Mouse (Mus musculus) lung, postnatal 25 days (tissue): ENCODE measurements around the gene Prkca.

ENCODE experiments used
- DNase-seq: peaks from one replicate; pipeline ENCODE4 v3.0.0; 2022; ENCODE audit warnings: low spot score

Gene Prkca

GRCm38 (mm10) chr11:108261751-108262160, 82.0 kb downstream of the Prkca start:
- no peak for DNase-seq

GRCm38 (mm10) chr11:108260775-108261517, 82.8 kb downstream of the Prkca start:
- DNase-seq, result no peak

GRCm38 (mm10) chr11:108259391-108259790, 84.3 kb downstream of the Prkca start:
- no peak for DNase-seq

GRCm38 (mm10) chr11:108258811-108259266, 84.9 kb downstream of the Prkca start:
- peak; percentile 51 for DNase-seq

GRCm38 (mm10) chr11:108257921-108258320, 85.8 kb downstream of the Prkca start:
- DNase-seq, result no peak

GRCm38 (mm10) chr11:108254681-108255080, 89.0 kb downstream of the Prkca start:
- no peak for DNase-seq

- DNase-seq, result no peak
These were observed 91.6 kb downstream of the Prkca start for GRCm38 (mm10) chr11:108251924-108252775.

- peak; percentile 67 for DNase-seq
These were observed 92.7 kb downstream of the Prkca start for GRCm38 (mm10) chr11:108250829-108251637.

- no peak for DNase-seq
These were observed 93.5 kb downstream of the Prkca start for GRCm38 (mm10) chr11:108250146-108250635.

GRCm38 (mm10) chr11:108249487-108249886, 94.2 kb downstream of the Prkca start:
- DNase-seq, result no peak

GRCm38 (mm10) chr11:108249047-108249403, 94.7 kb downstream of the Prkca start:
- DNase-seq, result no peak

GRCm38 (mm10) chr11:108248218-108249046, 95.3 kb downstream of the Prkca start:
- no peak for DNase-seq

- no peak for DNase-seq
These were observed 96.4 kb downstream of the Prkca start for GRCm38 (mm10) chr11:108247121-108247863.

GRCm38 (mm10) chr11:108246267-108246702, 97.4 kb downstream of the Prkca start:
- no peak for DNase-seq

- no peak for DNase-seq
These were observed 99.5 kb downstream of the Prkca start for GRCm38 (mm10) chr11:108244241-108244640.

- DNase-seq, result no peak
These were observed 100.1 kb downstream of the Prkca start for GRCm38 (mm10) chr11:108243633-108244032.

GRCm38 (mm10) chr11:108240924-108241498, 102.7 kb downstream of the Prkca start:
- DNase-seq, result no peak

- DNase-seq, result no peak
These were observed 104.6 kb downstream of the Prkca start for GRCm38 (mm10) chr11:108239173-108239572.

- DNase-seq, result no peak
These were observed 106.8 kb downstream of the Prkca start for GRCm38 (mm10) chr11:108236754-108237428.
